Mouse (Mus musculus): ENCODE results near the gene Kctd20.

GRCm38 (mm10) chr17:28929369-28929768, 22.4 kb upstream of the Kctd20 start:
- no peak for TF ChIP-seq CTCF (IDR thresholded peaks at IDR 0.05)
- TF ChIP-seq POLR2A (IDR thresholded peaks at IDR 0.05; ENCODE audit: insufficient read depth, low read depth, low read length): no peak
- no peak for TF ChIP-seq EP300 (IDR thresholded peaks at IDR 0.05; ENCODE audit: insufficient read depth, low read depth, low read length)
